Comparison of ENCODE assay signal across 21 mouse cellular contexts in genomic region chr2:173473233-173473632, GRCm38 (mm10). TPM values are rescaled to one million over a fixed set of nuclear protein-coding genes. Genes with fewer than 3 reads are reported as not detected.
A peak's percentile ranks its signal among the peaks of the same experiment; 100 is the strongest.
DNase-seq lines count a peak whose midpoint lies in the region; ATAC-seq and TF ChIP-seq lines count a peak whose summit lies in the region.
"Had no signal": no experiment of that assay in that cellular context is flagged by ENCODE, and none has a peak within 500 bp of the region (broad histone marks: within the 10 kb centered on the region; RNA-seq: fewer than 3 reads in every experiment).

No protein-coding gene starts in this region.

- H3K4me2 ChIP-seq in forebrain, embryonic 11.5 days (ENCODE audit: low read depth, low read length, severe bottlenecking): no peak overlapping the region
- no peak overlapping the region for H3K4me2 ChIP-seq in forebrain, embryonic 12.5 days
- H3K4me2 ChIP-seq in midbrain, embryonic 14.5 days (ENCODE audit: low read length): no peak overlapping the region
- H3K4me2 ChIP-seq in midbrain, embryonic 13.5 days (replicated peaks): no peak overlapping the region
- no peak overlapping the region for H3K4me2 ChIP-seq in hindbrain, embryonic 12.5 days (replicated peaks)
- no peak overlapping the region for H3K4me2 ChIP-seq in neural tube, embryonic 11.5 days (ENCODE audit: low read depth)
- H3K4me2 ChIP-seq: heart, embryonic 13.5 days; lung, embryonic 14.5 days had no signal

- no peak overlapping the region for H3K4me3 ChIP-seq in forebrain, embryonic 11.5 days (ENCODE audit: low read depth, low read length)
- no peak overlapping the region for H3K4me3 ChIP-seq in forebrain, embryonic 12.5 days (replicated peaks)
- no peak overlapping the region for H3K4me3 ChIP-seq in midbrain, embryonic 14.5 days (replicated peaks; ENCODE audit: low read depth, low read length)
- H3K4me3 ChIP-seq in midbrain, embryonic 13.5 days (replicated peaks): no peak overlapping the region
- no peak overlapping the region for H3K4me3 ChIP-seq in hindbrain, embryonic 12.5 days
- H3K4me3 ChIP-seq in neural tube, embryonic 11.5 days (ENCODE audit: low read depth, low read length): no peak overlapping the region
- H3K4me3 ChIP-seq in heart, adult 2 months: no peak overlapping the region
- H3K4me3 ChIP-seq: erythroblast, embryonic 14.5 days; heart, embryonic 13.5 days had no signal

- DNase-seq in forebrain, embryonic 11.5 days (ENCODE audit: low spot score): peak; percentile 37
- peak; percentile 15 for DNase-seq in midbrain, embryonic 14.5 days
- DNase-seq in neural tube, embryonic 11.5 days (ENCODE audit: low spot score): peak; percentile 32
- no peak for DNase-seq in gastrocnemius, adult 8-10 months (ENCODE audit: low spot score in 2 of 2)
- DNase-seq in heart, adult 2 months: no peak
- DNase-seq: adrenal gland, postnatal 10 days; cerebellum, adult 8-10 months; gastrocnemius, postnatal 25 days; heart, postnatal 4 days; kidney, adult 2 months; lung, embryonic 14.5 days; right cerebral cortex, postnatal 25 days; thymus, adult 2 months had no signal

- 79% methylated on average over 11 of the region's 11 CpGs for WGBS in forebrain, embryonic 11.5 days
- WGBS in forebrain, embryonic 12.5 days: 82% methylated on average over 11 of the region's 11 CpGs
- 48% methylated on average over 11 of the region's 11 CpGs for WGBS in midbrain, embryonic 14.5 days
- WGBS in midbrain, embryonic 13.5 days: 66% methylated on average over 11 of the region's 11 CpGs
- WGBS in hindbrain, embryonic 12.5 days: 49% methylated on average over 11 of the region's 11 CpGs
- 57% methylated on average over 11 of the region's 11 CpGs for WGBS in neural tube, embryonic 11.5 days
- 62% methylated on average over 11 of the region's 11 CpGs for WGBS in heart, adult 2 months

- H3K9me3 ChIP-seq in forebrain, embryonic 11.5 days (ENCODE audit: control insufficient read depth, low read length): no peaks in the 10 kb centered on the region
- H3K9me3 ChIP-seq in forebrain, embryonic 12.5 days: no peaks in the 10 kb centered on the region
- H3K9me3 ChIP-seq in midbrain, embryonic 14.5 days (ENCODE audit: control insufficient read depth, low read length): no peaks in the 10 kb centered on the region
- H3K9me3 ChIP-seq in midbrain, embryonic 13.5 days: no peaks in the 10 kb centered on the region
- H3K9me3 ChIP-seq in hindbrain, embryonic 12.5 days (replicated peaks): no peaks in the 10 kb centered on the region
- no peaks in the 10 kb centered on the region for H3K9me3 ChIP-seq in neural tube, embryonic 11.5 days (ENCODE audit: control insufficient read depth, low read length)
- H3K9me3 ChIP-seq: heart, embryonic 13.5 days had no signal

- no peak overlapping the region for H3K27ac ChIP-seq in forebrain, embryonic 11.5 days (ENCODE audit: low read depth, low read length)
- no peak overlapping the region for H3K27ac ChIP-seq in forebrain, embryonic 12.5 days
- H3K27ac ChIP-seq in midbrain, embryonic 14.5 days (replicated peaks; ENCODE audit: low read depth, low read length): no peak overlapping the region
- H3K27ac ChIP-seq in midbrain, embryonic 13.5 days: no peak overlapping the region
- no peak overlapping the region for H3K27ac ChIP-seq in hindbrain, embryonic 12.5 days
- no peak overlapping the region for H3K27ac ChIP-seq in neural tube, embryonic 11.5 days (ENCODE audit: low read depth, low read length)
- H3K27ac ChIP-seq in heart, adult 2 months: no peak overlapping the region
- H3K27ac ChIP-seq: heart, embryonic 13.5 days had no signal

- H3K27me3 ChIP-seq in forebrain, embryonic 11.5 days (ENCODE audit: control insufficient read depth, insufficient read depth, low read length): no peaks in the 10 kb centered on the region
- no peaks in the 10 kb centered on the region for H3K27me3 ChIP-seq in forebrain, embryonic 12.5 days
- H3K27me3 ChIP-seq in midbrain, embryonic 14.5 days (ENCODE audit: control insufficient read depth, insufficient read depth, low read length): no peaks in the 10 kb centered on the region
- H3K27me3 ChIP-seq in midbrain, embryonic 13.5 days: no peaks in the 10 kb centered on the region
- H3K27me3 ChIP-seq in hindbrain, embryonic 12.5 days: no peaks in the 10 kb centered on the region
- no peaks in the 10 kb centered on the region for H3K27me3 ChIP-seq in neural tube, embryonic 11.5 days (ENCODE audit: control insufficient read depth, insufficient read depth, low read length)
- no peaks in the 10 kb centered on the region for H3K27me3 ChIP-seq in heart, adult 2 months (ENCODE audit: control insufficient read depth, insufficient read depth, low read length)
- H3K27me3 ChIP-seq: heart, embryonic 13.5 days had no signal

- no peak for TF ChIP-seq CTCF in heart, adult 2 months (IDR thresholded peaks at IDR 0.05)

- intact Hi-C loops in heart, adult 2 months (cut with DNase I): no loop called here

- H3K36me3 ChIP-seq in forebrain, embryonic 11.5 days (ENCODE audit: control insufficient read depth, insufficient read depth, low read length): no peaks in the 10 kb centered on the region
- H3K36me3 ChIP-seq in forebrain, embryonic 12.5 days (replicated peaks): no peaks in the 10 kb centered on the region
- no peaks in the 10 kb centered on the region for H3K36me3 ChIP-seq in midbrain, embryonic 14.5 days (ENCODE audit: control insufficient read depth, insufficient read depth, low read length)
- no peaks in the 10 kb centered on the region for H3K36me3 ChIP-seq in midbrain, embryonic 13.5 days
- no peaks in the 10 kb centered on the region for H3K36me3 ChIP-seq in hindbrain, embryonic 12.5 days
- no peaks in the 10 kb centered on the region for H3K36me3 ChIP-seq in neural tube, embryonic 11.5 days (ENCODE audit: control insufficient read depth, insufficient read depth, low read length)
- H3K36me3 ChIP-seq in heart, adult 2 months (ENCODE audit: control insufficient read depth, insufficient read depth, low read length): no peaks in the 10 kb centered on the region
- H3K36me3 ChIP-seq: heart, embryonic 13.5 days had no signal

- ATAC-seq in forebrain, embryonic 11.5 days (replicated peaks; ENCODE audit: low FRiP score): no peak
- no peak for ATAC-seq in forebrain, embryonic 12.5 days (ENCODE audit: low FRiP score)
- no peak for ATAC-seq in midbrain, embryonic 14.5 days (ENCODE audit: low FRiP score, low TSS enrichment)
- no peak for ATAC-seq in midbrain, embryonic 13.5 days
- ATAC-seq in hindbrain, embryonic 12.5 days (ENCODE audit: low FRiP score): peak; percentile 43; the same call in 1 of the 2 replicates
- no peak for ATAC-seq in neural tube, embryonic 11.5 days (ENCODE audit: insufficient read depth, low FRiP score, low TSS enrichment)

- TF ChIP-seq POLR2A in heart, adult 2 months (IDR thresholded peaks at IDR 0.05; ENCODE audit: insufficient read depth, low read depth, low read length): no peak

- no peaks in the 10 kb centered on the region for H3K79me2 ChIP-seq in heart, adult 2 months (replicated peaks; ENCODE audit: control insufficient read depth, insufficient read depth, low read length)

- no peaks in the 10 kb centered on the region for H3K4me1 ChIP-seq in forebrain, embryonic 11.5 days (replicated peaks; ENCODE audit: control insufficient read depth, insufficient read depth, low read length)
- no peaks in the 10 kb centered on the region for H3K4me1 ChIP-seq in forebrain, embryonic 12.5 days
- H3K4me1 ChIP-seq in midbrain, embryonic 14.5 days (ENCODE audit: control insufficient read depth, insufficient read depth, low read length): no peaks in the 10 kb centered on the region
- H3K4me1 ChIP-seq in midbrain, embryonic 13.5 days (replicated peaks): no peaks in the 10 kb centered on the region
- 0 out of 2 replicates have a peak, but pooled peaks cover 5% of the 10 kb centered on the region for H3K4me1 ChIP-seq in hindbrain, embryonic 12.5 days
- H3K4me1 ChIP-seq in neural tube, embryonic 11.5 days (ENCODE audit: control insufficient read depth, insufficient read depth, low read length): no peaks in the 10 kb centered on the region
- H3K4me1 ChIP-seq in heart, adult 2 months (ENCODE audit: control insufficient read depth, insufficient read depth, low read length): no peaks in the 10 kb centered on the region
- H3K4me1 ChIP-seq: heart, embryonic 13.5 days had no signal

- no peak for TF ChIP-seq EP300 in heart, adult 2 months (IDR thresholded peaks at IDR 0.05; ENCODE audit: insufficient read depth, low read depth, low read length)

- H3K9ac ChIP-seq in forebrain, embryonic 11.5 days (ENCODE audit: low read length): no peak overlapping the region
- H3K9ac ChIP-seq in forebrain, embryonic 12.5 days: no peak overlapping the region
- H3K9ac ChIP-seq in midbrain, embryonic 14.5 days (replicated peaks; ENCODE audit: low read length): no peak overlapping the region
- H3K9ac ChIP-seq in midbrain, embryonic 13.5 days (replicated peaks): no peak overlapping the region
- H3K9ac ChIP-seq in hindbrain, embryonic 12.5 days: no peak overlapping the region
- H3K9ac ChIP-seq in neural tube, embryonic 11.5 days (ENCODE audit: low read length): no peak overlapping the region
- H3K9ac ChIP-seq in heart, adult 2 months (ENCODE audit: low read depth, low read length): no peak overlapping the region
- H3K9ac ChIP-seq: heart, embryonic 13.5 days; lung, embryonic 14.5 days had no signal

RNA-seq across cellular contexts. Expression of gene 1700021F07Rik, which starts 49.2 kb away (rescaled TPM):
- not detected in 2 replicates for polyA plus RNA-seq in forebrain, embryonic 11.5 days (2014; fragmentation: Nextera tagmentation; extraction: Ambion mirVana)
- polyA plus RNA-seq in forebrain, embryonic 12.5 days (2016; fragmentation: Nextera tagmentation; extraction: Ambion mirVana): not detected in 2 replicates
- polyA plus RNA-seq in midbrain, embryonic 14.5 days (2014; fragmentation: Nextera tagmentation; extraction: Ambion mirVana): not detected in 2 replicates
- polyA plus RNA-seq in midbrain, embryonic 13.5 days (2015; fragmentation: Nextera tagmentation; extraction: Ambion mirVana): not detected in 2 replicates
- polyA plus RNA-seq in hindbrain, embryonic 12.5 days (2016; fragmentation: Nextera tagmentation; extraction: Ambion mirVana): not detected in 2 replicates
- not detected in 2 replicates for polyA plus RNA-seq in neural tube, embryonic 11.5 days (2014; fragmentation: Nextera tagmentation; extraction: Ambion mirVana)
- not detected for total RNA-seq in gastrocnemius, adult 8-10 months (2022)
- total RNA-seq in heart, adult 2 months (2021): not detected
- not detected in 2 replicates for polyA plus RNA-seq in heart, adult 2 months (2012; rRNA removed)
- total RNA-seq: adrenal gland, postnatal 10 days; CH12.LX; gastrocnemius, postnatal 25 days; heart, postnatal 4 days; left cerebral cortex, adult 8-10 months had no signal
- polyA plus RNA-seq: erythroblast, embryonic 14.5 days; heart, embryonic 13.5 days; kidney, adult 2 months; limb, embryonic 14.5 days; lung, embryonic 14.5 days; thymus, adult 2 months had no signal

Comparison
In these comparisons a context has a peak if more than half of its experiments do, and no peak if none do; other contexts are left out.
1. DNase-seq: peak in forebrain, embryonic 11.5 days (single experiment), midbrain, embryonic 14.5 days (single experiment) and neural tube, embryonic 11.5 days (single experiment); none in gastrocnemius, adult 8-10 months (0 of 2) and heart, adult 2 months (0 of 2).